Comparison of ENCODE assay signal across 29 mouse cellular contexts in the genomic region with DNA sequence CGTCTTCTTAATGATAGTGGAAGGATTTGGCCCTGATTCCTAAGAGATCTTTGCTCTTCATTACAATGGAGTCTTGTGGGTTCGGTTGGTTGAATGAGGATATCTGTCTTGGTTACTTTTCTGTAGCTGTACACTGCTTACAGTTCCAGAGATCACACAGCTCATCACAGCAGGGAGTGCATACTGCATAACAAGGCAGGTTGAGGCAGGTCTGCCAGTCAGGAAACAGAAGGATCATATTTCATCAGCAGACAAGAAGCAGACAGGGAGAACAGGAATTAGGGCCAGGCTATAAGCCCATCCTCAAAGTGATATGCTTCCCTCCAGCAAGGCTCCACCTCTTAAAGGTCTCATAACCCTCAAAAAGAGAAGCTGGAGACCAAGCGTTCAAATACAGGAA.
DNase-seq lines count a peak whose midpoint lies in the region; ATAC-seq and TF ChIP-seq lines count a peak whose summit lies in the region.
"Had no signal": no experiment of that assay in that cellular context is flagged by ENCODE, and none has a peak within 500 bp of the region (broad histone marks: within the 10 kb centered on the region; RNA-seq: fewer than 3 reads in every experiment).

No protein-coding gene starts in this region.

- 73% methylated on average over 3 of the region's 3 CpGs for WGBS in heart, embryonic 10.5 days
- 76% methylated on average over 3 of the region's 3 CpGs for WGBS in embryonic facial prominence, embryonic 14.5 days
- 90% methylated on average over 3 of the region's 3 CpGs for WGBS in forebrain, embryonic 10.5 days

- intact Hi-C loops in heart, postnatal 10 days (cut with DNase I): no loop called here

- no peaks in the 10 kb centered on the region for H3K27me3 ChIP-seq in heart, embryonic 10.5 days (ENCODE audit: insufficient read depth, poor library complexity, severe bottlenecking)
- no peaks in the 10 kb centered on the region for H3K27me3 ChIP-seq in embryonic facial prominence, embryonic 14.5 days (replicated peaks; ENCODE audit: control insufficient read depth, insufficient read depth, low read length)
- H3K27me3 ChIP-seq in forebrain, embryonic 10.5 days (ENCODE audit: poor library complexity, severe bottlenecking): no peaks in the 10 kb centered on the region
- H3K27me3 ChIP-seq: embryonic facial prominence, embryonic 13.5 days; forebrain, embryonic 13.5 days; heart, embryonic 12.5 days; heart, embryonic 15.5 days had no signal

- H3K9ac ChIP-seq in ES-E14 (ENCODE audit: insufficient read depth, low read depth, low read length, poor library complexity, severe bottlenecking): no peak overlapping the region
- H3K9ac ChIP-seq in embryonic facial prominence, embryonic 14.5 days (ENCODE audit: low read depth, low read length): no peak overlapping the region
- H3K9ac ChIP-seq: embryonic facial prominence, embryonic 13.5 days; forebrain, embryonic 13.5 days; heart, embryonic 12.5 days; heart, embryonic 15.5 days; hindbrain, embryonic 14.5 days had no signal

- in situ Hi-C loops in ES-E14 (cut with MboI; ENCODE audit: low sequenced_read_pairs in 2 of 2, unreplicated experiment in 2 of 2): no loop called here

- H3K4me1 ChIP-seq in heart, embryonic 10.5 days: no peaks in the 10 kb centered on the region
- H3K4me1 ChIP-seq in ES-E14 (ENCODE audit: control insufficient read depth in 2 of 2, insufficient read depth in 2 of 2, low read length in 2 of 2, poor library complexity in 1 of 2): peaks cover 0 to 6% of the 10 kb centered on the region in 2 experiments; a peak in 1 of 4 replicates
- no peaks in the 10 kb centered on the region for H3K4me1 ChIP-seq in embryonic facial prominence, embryonic 14.5 days (ENCODE audit: control insufficient read depth, insufficient read depth, low read length)
- H3K4me1 ChIP-seq in forebrain, embryonic 10.5 days: no peaks in the 10 kb centered on the region
- H3K4me1 ChIP-seq: embryonic facial prominence, embryonic 13.5 days; forebrain, embryonic 13.5 days; heart, embryonic 12.5 days; heart, embryonic 15.5 days had no signal

- H3K9me3 ChIP-seq in heart, embryonic 10.5 days: no peaks in the 10 kb centered on the region
- no peaks in the 10 kb centered on the region for H3K9me3 ChIP-seq in ES-E14 (ENCODE audit: control insufficient read depth, insufficient read depth, low read depth, low read length)
- no peaks in the 10 kb centered on the region for H3K9me3 ChIP-seq in embryonic facial prominence, embryonic 14.5 days (ENCODE audit: control insufficient read depth, low read length)
- H3K9me3 ChIP-seq in forebrain, embryonic 10.5 days: no peaks in the 10 kb centered on the region
- H3K9me3 ChIP-seq: embryonic facial prominence, embryonic 13.5 days; forebrain, embryonic 13.5 days; G1E; heart, embryonic 12.5 days; heart, embryonic 15.5 days had no signal

- H3K4me3 ChIP-seq in heart, embryonic 10.5 days: no peak overlapping the region
- no peak overlapping the region for H3K4me3 ChIP-seq in ES-E14 (ENCODE audit: insufficient read depth in 1 of 2, low read depth in 1 of 2, low read length in 2 of 2, poor library complexity in 1 of 2, severe bottlenecking in 1 of 2)
- no peak overlapping the region for H3K4me3 ChIP-seq in embryonic facial prominence, embryonic 14.5 days (ENCODE audit: low read depth, low read length)
- no peak overlapping the region for H3K4me3 ChIP-seq in forebrain, embryonic 10.5 days
- H3K4me3 ChIP-seq: embryonic facial prominence, embryonic 13.5 days; forebrain, embryonic 13.5 days; heart, embryonic 12.5 days; heart, embryonic 15.5 days had no signal

- no peaks in the 10 kb centered on the region for H3K36me3 ChIP-seq in heart, embryonic 10.5 days
- H3K36me3 ChIP-seq in ES-E14 (ENCODE audit: control insufficient read depth, insufficient read depth, low read length, poor library complexity, severe bottlenecking): no peaks in the 10 kb centered on the region
- no peaks in the 10 kb centered on the region for H3K36me3 ChIP-seq in embryonic facial prominence, embryonic 14.5 days (ENCODE audit: control insufficient read depth, insufficient read depth, low read length)
- no peaks in the 10 kb centered on the region for H3K36me3 ChIP-seq in forebrain, embryonic 10.5 days (replicated peaks)
- H3K36me3 ChIP-seq: embryonic facial prominence, embryonic 13.5 days; G1E; heart, embryonic 12.5 days; heart, embryonic 15.5 days had no signal

- no peak for ATAC-seq in embryonic facial prominence, embryonic 14.5 days (ENCODE audit: low read depth)
- ATAC-seq in cerebellum, adult (ENCODE audit: insufficient number of reproducible peaks, low FRiP score, low TSS enrichment): no peak
- ATAC-seq: activated CD4-positive, CD25-positive, alpha-beta regulatory T cell, adult 4 months; CD4-positive, CD25-positive, alpha-beta regulatory T cell, adult 4 months; forebrain, embryonic 13.5 days; forebrain, embryonic 16.5 days; hindbrain, postnatal 0 days; inflammation-experienced regulatory T-cells, adult 6 months; intestine, postnatal 0 days; Patski had no signal

- peak; percentile 42 for DNase-seq in heart, embryonic 10.5 days (ENCODE audit: low spot score)
- no peak for DNase-seq in heart, postnatal 10 days
- DNase-seq in ES-E14 (ENCODE audit: low read depth, low spot score): peak; percentile 13
- peak; percentile 55 for DNase-seq in embryonic facial prominence, embryonic 14.5 days (ENCODE audit: low spot score)
- DNase-seq in lung, postnatal 14 days: no peak
- no peak for DNase-seq in forebrain, embryonic 10.5 days (ENCODE audit: extremely low spot score, low spot score)
- DNase-seq: adrenal gland, adult 8-10 months; adrenal gland, postnatal 25 days; cerebellum, adult 18-20 months; cerebellum, adult 9-10 months; cerebellum, postnatal 14 days; gastrocnemius, postnatal 10 days; heart, postnatal 14 days; heart, postnatal 4 days; kidney, adult 2 months had no signal

- H3K4me2 ChIP-seq in embryonic facial prominence, embryonic 14.5 days (ENCODE audit: low read depth, low read length): no peak overlapping the region
- H3K4me2 ChIP-seq: embryonic facial prominence, embryonic 13.5 days; forebrain, embryonic 13.5 days; heart, embryonic 12.5 days; heart, embryonic 15.5 days; hindbrain, embryonic 14.5 days had no signal

- H3K27ac ChIP-seq in heart, embryonic 10.5 days: no peak overlapping the region
- H3K27ac ChIP-seq in ES-E14 (ENCODE audit: insufficient read depth, low read depth, low read length, poor library complexity, severe bottlenecking): no peak overlapping the region
- H3K27ac ChIP-seq in embryonic facial prominence, embryonic 14.5 days (replicated peaks; ENCODE audit: low read depth, low read length): no peak overlapping the region
- H3K27ac ChIP-seq in forebrain, embryonic 10.5 days: no peak overlapping the region
- H3K27ac ChIP-seq: embryonic facial prominence, embryonic 13.5 days; forebrain, embryonic 13.5 days; heart, embryonic 15.5 days; hindbrain, embryonic 14.5 days; hindbrain, postnatal 0 days had no signal

TF ChIP-seq in ES-E14, 5 proteins besides CTCF, POLR2A, EP300 and RAD21:
- TF ChIP-seq MAFK (IDR thresholded peaks at IDR 0.05; ENCODE audit: insufficient read depth, low read depth, low read length) (no peak), ZC3H11A (IDR thresholded peaks at IDR 0.05; ENCODE audit: borderline replicate concordance, low read depth, low read length) (no peak), CHD2 (IDR thresholded peaks at IDR 0.05; ENCODE audit: low read depth, low read length) (no peak), ZNF384 (IDR thresholded peaks at IDR 0.05; ENCODE audit: low read depth, low read length) (no peak), HCFC1 (IDR thresholded peaks at IDR 0.05; ENCODE audit: borderline replicate concordance, insufficient read depth, low read length) (no peak)

Comparison
In these comparisons a context has a peak if more than half of its experiments do, and no peak if none do; other contexts are left out.
1. DNase-seq: peak in heart, embryonic 10.5 days (single experiment), ES-E14 (single experiment) and embryonic facial prominence, embryonic 14.5 days (single experiment); none in heart, postnatal 10 days (0 of 2), lung, postnatal 14 days (single experiment) and forebrain, embryonic 10.5 days (single experiment).